Mouse (Mus musculus) forebrain, embryonic 11.5 days (tissue): ENCODE measurements around the gene Dmxl2. TPM values are rescaled to one million over a fixed set of nuclear protein-coding genes. Genes with fewer than 3 reads are reported as not detected.

Experiments used
- ATAC-seq: fragments of 200-750 bp; cut with Nextera tagmentation; replicated peaks from 2 replicates; pipeline ENCODE4 v1.8.0; 2017; ENCODE audit warnings: moderate TSS enrichment; ENCODE audit not compliant: low FRiP score
- DNase-seq: peaks from one replicate; pipeline ENCODE4 v3.0.0-alpha.2; 2017; ENCODE audit warnings: low spot score
- H3K27ac ChIP-seq: fragments of 300-500 bp; sonication (generic); 2 replicates; pipeline ENCODE4 v1.5.1; 2014; ENCODE audit warnings: low read depth, low read length
- H3K27me3 ChIP-seq: fragments of 300-500 bp; sonication (generic); 2 replicates; pipeline ENCODE4 v1.6.1; 2014; ENCODE audit warnings: mild to moderate bottlenecking, low read length, mixed read lengths; ENCODE audit not compliant: control insufficient read depth, insufficient read depth
- H3K36me3 ChIP-seq: fragments of 300-500 bp; sonication (generic); 2 replicates; pipeline ENCODE4 v1.6.1; 2014; ENCODE audit warnings: mild to moderate bottlenecking, low read length, moderate library complexity, mixed read lengths; ENCODE audit not compliant: control insufficient read depth, insufficient read depth
- H3K4me1 ChIP-seq: fragments of 300-500 bp; sonication (generic); replicated peaks from 2 replicates; pipeline ENCODE4 v1.6.1; 2014; ENCODE audit warnings: low read length, mixed read lengths; ENCODE audit not compliant: control insufficient read depth, insufficient read depth
- H3K4me2 ChIP-seq: fragments of 300-500 bp; sonication (generic); 2 replicates; pipeline ENCODE4 v1.6.1; 2014; ENCODE audit warnings: low read depth, mild to moderate bottlenecking, low read length, moderate library complexity, mixed read lengths; ENCODE audit not compliant: severe bottlenecking
- H3K4me3 ChIP-seq: fragments of 300-500 bp; sonication (generic); 2 replicates; pipeline ENCODE4 v1.5.1; 2014; ENCODE audit warnings: low read depth, low read length
- H3K9ac ChIP-seq: fragments of 300-500 bp; sonication (generic); 2 replicates; pipeline ENCODE4 v1.6.1; 2014; ENCODE audit warnings: low read length
- H3K9me3 ChIP-seq: fragments of 300-500 bp; sonication (generic); 2 replicates; pipeline ENCODE4 v1.6.1; 2016; ENCODE audit warnings: low read length, mixed read lengths; ENCODE audit not compliant: control insufficient read depth
- WGBS: fragments of 180-500 bp; shearing (Covaris S2); extraction: QIAGEN DNeasy Blood & Tissue Kit; methylation state at CpG from one replicate; pipeline ENCODE4 v1.1.7; 2014; 5-methylcytosine and 5-hydroxymethylcytosine counted together
- polyA plus RNA-seq: library from polyadenylated mRNA; unstranded; fragments of >200 nt; fragmentation: Nextera tagmentation; extraction: Ambion mirVana; gene quantifications from 2 replicates; pipeline ENCODE4 v1.2.1, GENCODE M21; 2014

Gene Dmxl2
- polyA plus RNA-seq, 1 experiment from 2014 or later: 13.0 TPM

GRCm38 (mm10) chr9:54335582-54335981, 165.8 kb downstream of the Dmxl2 start:
- Histone ChIP-seq H3K9me3 (no peaks in the 10 kb centered on the region), H3K4me2 (no peak overlapping the region), H3K36me3 (no peaks in the 10 kb centered on the region), H3K27ac (no peak overlapping the region), H3K4me1 (peaks cover 6% of the 10 kb centered on the region; the same call in 1 of the 2 replicates), H3K27me3 (no peaks in the 10 kb centered on the region), H3K9ac (no peak overlapping the region), H3K4me3 (no peak overlapping the region)
- WGBS: 16% methylated on average over 12 of the region's 12 CpGs
- ATAC-seq (peak; percentile 72), DNase-seq (peak; percentile 67)

- DNase-seq (peak; percentile 40), ATAC-seq (no peak)
- Histone ChIP-seq H3K4me3 (no peak overlapping the region), H3K9me3 (no peaks in the 10 kb centered on the region), H3K4me1 (no peaks in the 10 kb centered on the region), H3K27me3 (no peaks in the 10 kb centered on the region), H3K27ac (no peak overlapping the region), H3K4me2 (no peak overlapping the region), H3K36me3 (no peaks in the 10 kb centered on the region), H3K9ac (no peak overlapping the region)
- 96% methylated on average over 7 of the region's 7 CpGs for WGBS
These were observed 172.2 kb downstream of the Dmxl2 start for GRCm38 (mm10) chr9:54329201-54329600.

GRCm38 (mm10) chr9:54323456-54323855, 178.0 kb downstream of the Dmxl2 start:
- Histone ChIP-seq H3K27ac (no peak overlapping the region), H3K4me1 (no peaks in the 10 kb centered on the region), H3K4me3 (no peak overlapping the region), H3K9me3 (no peaks in the 10 kb centered on the region), H3K36me3 (no peaks in the 10 kb centered on the region), H3K4me2 (no peak overlapping the region), H3K9ac (no peak overlapping the region), H3K27me3 (no peaks in the 10 kb centered on the region)
- ATAC-seq: peak; percentile 49; the same call in 1 of the 2 replicates
- no peak for DNase-seq
- WGBS: 42% methylated on average over 8 of the region's 8 CpGs

- DNase-seq (no peak), ATAC-seq (no peak)
- no peaks in the 10 kb centered on the region for H3K36me3 ChIP-seq
- H3K4me3 ChIP-seq: no peak overlapping the region
- H3K27me3 ChIP-seq: no peaks in the 10 kb centered on the region
- no peaks in the 10 kb centered on the region for H3K4me1 ChIP-seq
- no peaks in the 10 kb centered on the region for H3K9me3 ChIP-seq
- no peak overlapping the region for H3K27ac ChIP-seq
- H3K9ac ChIP-seq: no peak overlapping the region
- 79% methylated on average over 9 of the region's 9 CpGs for WGBS
- H3K4me2 ChIP-seq: no peak overlapping the region
These were observed 185.1 kb downstream of the Dmxl2 start for GRCm38 (mm10) chr9:54316363-54316762.

Other genes starting within 250 kb of the Dmxl2 start
- gene Cyp19a1, start 233.5 kb downstream of the Dmxl2 start, polyA plus RNA-seq: not detected in 2 replicates
- 0.11 TPM in 1 of 2 replicates, not detected in the other for gene Gldn, start 215.1 kb downstream of the Dmxl2 start, polyA plus RNA-seq
- gene Sh2d7, start 37.4 kb upstream of the Dmxl2 start, polyA plus RNA-seq: not detected in 2 replicates
- gene Cib2, start 58.6 kb upstream of the Dmxl2 start, polyA plus RNA-seq: 15.8 and 15.9 TPM in 2 replicates
- gene Idh3a, start 84.7 kb upstream of the Dmxl2 start, polyA plus RNA-seq: 119 and 123 TPM in 2 replicates
- gene Acsbg1, start 160.2 kb upstream of the Dmxl2 start, polyA plus RNA-seq: 18.4 and 19.2 TPM in 2 replicates
- 2.3 and 3.1 TPM in 2 replicates for gene Dnaja4, start 197.2 kb upstream of the Dmxl2 start, polyA plus RNA-seq
- gene Wdr61, start 232.9 kb upstream of the Dmxl2 start, polyA plus RNA-seq: 158 and 159 TPM in 2 replicates